Mouse (Mus musculus) liver, postnatal 0 days (tissue): ENCODE data around the gene Ugt1a8. TPM values are rescaled to one million over a fixed set of nuclear protein-coding genes. Genes with fewer than 3 reads are reported as not detected.

Experiments used
- ATAC-seq: fragments of 200-750 bp; cut with Nextera tagmentation; 2 replicates; pipeline ENCODE4 v1.8.0; 2017; ENCODE audit warnings: mild to moderate bottlenecking, moderate library complexity
- DNase-seq: peaks from one replicate; pipeline ENCODE4 v3.0.0-alpha.2; 2016
- H3K27ac ChIP-seq: fragments of 300-500 bp; sonication (generic); 2 replicates; pipeline ENCODE4 v1.5.1; 2014; ENCODE audit warnings: antibody characterized with exemption, moderate library complexity, mild to moderate bottlenecking, low read depth
- H3K27me3 ChIP-seq: fragments of 300-500 bp; sonication (generic); 2 replicates; pipeline ENCODE4 v1.6.1; 2014; ENCODE audit warnings: low read length, control low read depth, mixed read lengths; ENCODE audit not compliant: insufficient read depth
- H3K36me3 ChIP-seq: fragments of 300-500 bp; sonication (generic); replicated peaks from 2 replicates; pipeline ENCODE4 v1.6.1; 2014; ENCODE audit warnings: mild to moderate bottlenecking, control low read depth, low read length, moderate library complexity, mixed read lengths; ENCODE audit not compliant: insufficient read depth
- H3K4me1 ChIP-seq: fragments of 300-500 bp; sonication (generic); 2 replicates; pipeline ENCODE4 v1.6.1; 2014; ENCODE audit warnings: antibody characterized with exemption, mild to moderate bottlenecking, control low read depth; ENCODE audit not compliant: insufficient read depth
- H3K4me2 ChIP-seq: fragments of 300-500 bp; sonication (generic); 2 replicates; pipeline ENCODE4 v1.6.1; 2014; ENCODE audit warnings: low read depth, mild to moderate bottlenecking, low read length, moderate library complexity, mixed read lengths
- H3K4me3 ChIP-seq: fragments of 300-500 bp; sonication (generic); 2 replicates; pipeline ENCODE4 v1.5.1; 2014; ENCODE audit warnings: low read depth, low read length
- H3K9ac ChIP-seq: fragments of 300-500 bp; sonication (generic); replicated peaks from 2 replicates; pipeline ENCODE4 v1.6.1; 2014; ENCODE audit warnings: mild to moderate bottlenecking, moderate library complexity
- H3K9me3 ChIP-seq: fragments of 300-500 bp; sonication (generic); 2 replicates; pipeline ENCODE4 v1.6.1; 2016; ENCODE audit warnings: mild to moderate bottlenecking, control low read depth, low read length, mixed read lengths
- CTCF ChIP-seq: sonication (generic); IDR thresholded peaks from 2 replicates; pipeline ENCODE4 v1.5.1; 2016; ENCODE audit warnings: antibody characterized with exemption, low read depth
- EP300 ChIP-seq: IDR thresholded peaks from 2 replicates; pipeline ENCODE4 v1.6.1; 2016; ENCODE audit warnings: antibody characterized with exemption, low read depth, mild to moderate bottlenecking
- WGBS: fragments of 180-500 bp; shearing (Covaris S2); extraction: QIAGEN DNeasy Blood & Tissue Kit; methylation state at CpG from one replicate; pipeline ENCODE4 v1.1.7; 2014; ENCODE audit not compliant: insufficient replicate concordance; 5-methylcytosine and 5-hydroxymethylcytosine counted together
- polyA plus RNA-seq: library from polyadenylated mRNA; unstranded; fragments of >200 nt; fragmentation: Nextera tagmentation; extraction: Ambion mirVana; gene quantifications from 2 replicates; pipeline ENCODE4 v1.2.1, GENCODE M21; 2015

Ugt1a8 gene
- polyA plus RNA-seq, 1 experiment from 2014 or later, result not detected

DNA sequence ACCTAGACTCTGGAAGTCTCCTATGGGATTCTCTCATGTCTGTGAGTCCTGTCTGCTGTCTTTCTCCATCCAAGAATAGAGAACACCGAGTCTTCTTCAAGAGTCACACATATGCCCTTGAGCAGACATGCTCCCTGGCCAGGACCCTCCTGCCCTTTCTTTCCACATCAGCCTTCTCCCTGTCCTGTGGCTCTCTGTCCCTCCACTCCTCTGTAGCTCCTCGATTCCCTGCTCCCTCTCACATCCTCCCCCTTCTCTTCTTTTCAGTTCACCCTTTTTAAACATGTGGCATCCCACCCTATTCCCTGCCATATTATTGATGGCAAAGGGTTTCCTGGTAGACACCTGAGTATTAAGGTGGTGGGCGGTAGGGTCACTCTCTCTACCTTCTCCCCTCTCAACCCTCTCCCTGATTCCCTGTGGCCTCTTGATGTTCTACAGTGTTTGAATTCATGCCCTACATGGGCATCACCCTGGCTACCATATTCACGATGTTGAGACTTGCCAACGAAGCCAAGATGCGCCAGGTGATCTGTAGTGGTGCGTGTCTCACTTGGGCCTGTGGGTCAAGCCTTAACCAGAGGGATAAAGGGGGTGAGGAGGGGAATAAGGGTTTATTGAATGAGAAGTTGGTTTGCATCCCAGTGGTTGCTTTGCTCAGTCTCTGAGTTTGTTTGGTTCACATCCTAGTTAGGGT, 144.3 kb downstream of the Ugt1a8 start:
- Histone ChIP-seq H3K36me3 (no peaks in the 10 kb centered on the region), H3K27me3 (no peaks in the 10 kb centered on the region), H3K4me3 (no peak overlapping the region), H3K9ac (no peak overlapping the region), H3K4me1 (no peaks in the 10 kb centered on the region), H3K27ac (no peak overlapping the region), H3K9me3 (peaks cover 21% of the 10 kb centered on the region), H3K4me2 (no peak overlapping the region)
- TF ChIP-seq EP300, result no peak
- TF ChIP-seq CTCF, result no peak
- WGBS, result 58% methylated on average over 7 of the region's 7 CpGs
- ATAC-seq (no peak), DNase-seq (no peak)

DNA sequence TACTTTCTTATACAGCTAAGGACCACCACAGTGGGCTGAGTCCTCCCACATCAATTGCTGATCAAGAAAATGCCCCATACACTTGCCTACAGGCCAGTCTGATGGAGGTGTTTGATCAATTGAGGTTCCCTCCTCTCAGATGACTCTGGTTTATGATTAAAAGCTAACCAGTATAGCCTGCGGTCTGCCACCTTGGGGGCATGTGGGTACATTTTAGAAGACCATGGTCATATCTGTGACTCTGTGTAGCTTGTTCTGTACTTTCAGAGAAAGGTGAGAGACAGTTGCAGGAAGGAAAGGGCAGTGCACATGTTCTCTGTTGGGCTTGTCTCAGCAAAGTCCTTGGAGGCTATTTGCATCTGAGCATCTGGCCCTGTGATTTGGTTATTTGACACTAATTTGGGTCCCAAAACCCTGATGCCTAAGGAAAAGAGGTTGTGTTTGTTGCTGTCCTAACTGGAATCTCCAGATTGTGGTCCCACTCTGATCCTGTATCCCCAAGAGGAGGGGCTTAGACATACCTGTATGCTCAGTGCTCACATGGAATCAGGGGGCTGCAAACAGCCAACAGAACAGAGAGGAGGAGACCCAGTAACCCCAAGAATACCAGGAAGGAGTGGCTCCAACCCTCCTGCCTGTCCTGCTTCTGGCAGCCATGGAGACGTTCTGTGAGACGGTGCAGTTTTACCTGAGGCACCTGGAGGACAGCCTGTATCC, 145.2 kb downstream of the Ugt1a8 start:
- peaks cover 22% of the 10 kb centered on the region for H3K9me3 ChIP-seq
- no peak for ATAC-seq

DNA sequence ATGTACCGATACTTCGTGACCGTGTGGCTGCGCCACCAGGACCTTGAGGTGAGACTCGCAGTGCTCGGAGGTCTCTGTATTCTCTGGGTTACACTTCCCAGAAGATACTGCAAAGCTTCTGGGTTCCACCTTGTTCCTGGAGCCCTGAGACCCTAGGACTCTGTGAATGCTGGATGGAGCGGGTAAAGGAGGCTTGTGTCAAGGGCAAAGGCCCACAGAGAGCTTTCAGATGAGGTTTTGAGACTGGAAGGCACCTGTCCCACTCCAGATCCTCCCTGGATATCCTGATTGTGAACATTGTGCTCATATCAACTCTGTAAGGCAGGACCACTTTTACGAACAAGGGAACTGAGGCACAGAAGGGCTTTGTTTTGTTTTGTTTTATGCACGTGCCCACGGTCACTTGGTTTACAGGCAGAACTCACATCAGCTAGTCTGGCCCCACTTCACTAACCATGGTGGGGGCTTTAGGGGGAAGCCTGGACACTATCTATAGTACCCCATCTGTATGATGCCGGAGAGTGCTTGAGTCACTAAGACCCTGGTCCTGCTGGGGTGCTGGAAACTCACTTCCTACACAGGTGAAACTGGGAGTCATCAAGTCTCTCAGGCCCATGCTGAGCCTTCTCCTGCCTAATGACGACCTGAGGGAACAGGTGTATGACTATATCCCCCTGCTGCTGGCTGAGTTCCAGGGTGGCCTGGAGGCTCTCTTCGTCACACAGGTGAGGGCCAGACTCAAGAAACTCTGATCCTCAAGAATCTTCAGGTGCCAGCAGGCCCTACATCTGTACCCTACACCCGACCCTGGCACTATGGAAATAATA, 146.0 kb downstream of the Ugt1a8 start:
- Histone ChIP-seq H3K36me3 (no peaks in the 10 kb centered on the region), H3K27ac (no peak overlapping the region), H3K4me2 (no peak overlapping the region), H3K9ac (no peak overlapping the region), H3K27me3 (no peaks in the 10 kb centered on the region), H3K4me3 (no peak overlapping the region), H3K4me1 (no peaks in the 10 kb centered on the region; the same call in 1 of the 2 replicates), H3K9me3 (peaks cover 21% of the 10 kb centered on the region)
- ATAC-seq (no peak), DNase-seq (no peak)
- TF ChIP-seq CTCF, result no peak
- TF ChIP-seq EP300, result no peak
- 62% methylated on average over 14 of the region's 14 CpGs for WGBS

More for the DNA sequence above, 145.2 kb downstream of the Ugt1a8 start:
- Histone ChIP-seq H3K4me3 (no peak overlapping the region), H3K27me3 (no peaks in the 10 kb centered on the region), H3K36me3 (no peaks in the 10 kb centered on the region), H3K4me1 (no peaks in the 10 kb centered on the region; the same call in 1 of the 2 replicates), H3K9ac (no peak overlapping the region), H3K4me2 (no peak overlapping the region), H3K27ac (no peak overlapping the region)
- 42% methylated on average over 3 of the region's 3 CpGs for WGBS
- no peak for DNase-seq
- TF ChIP-seq CTCF (no peak), EP300 (no peak)

DNA sequence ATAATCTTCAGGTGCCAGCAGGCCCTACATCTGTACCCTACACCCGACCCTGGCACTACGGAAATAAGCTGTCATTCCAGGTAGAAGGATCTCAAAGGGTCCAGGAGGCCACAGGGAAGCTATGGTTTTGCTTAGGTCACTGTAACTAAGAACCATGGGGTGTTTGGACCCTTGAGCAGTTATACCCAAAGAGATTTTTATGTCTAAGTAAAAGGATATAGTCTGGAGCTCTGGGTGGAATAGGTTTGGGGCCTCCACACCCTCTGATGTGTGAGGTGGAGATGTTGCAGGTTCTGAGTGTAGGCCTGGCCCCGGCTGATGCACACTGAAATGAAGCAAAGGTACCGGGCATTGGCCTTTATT, 146.6 kb downstream of the Ugt1a8 start:
- Histone ChIP-seq H3K9ac (no peak overlapping the region), H3K27ac (no peak overlapping the region), H3K4me2 (no peak overlapping the region), H3K36me3 (no peaks in the 10 kb centered on the region), H3K4me3 (no peak overlapping the region), H3K9me3 (peaks cover 25% of the 10 kb centered on the region), H3K4me1 (no peaks in the 10 kb centered on the region; the same call in 1 of the 2 replicates), H3K27me3 (no peaks in the 10 kb centered on the region)
- DNase-seq (no peak), ATAC-seq (no peak)
- 54% methylated on average over 4 of the region's 4 CpGs for WGBS
- TF ChIP-seq CTCF (no peak), EP300 (no peak)

DNA sequence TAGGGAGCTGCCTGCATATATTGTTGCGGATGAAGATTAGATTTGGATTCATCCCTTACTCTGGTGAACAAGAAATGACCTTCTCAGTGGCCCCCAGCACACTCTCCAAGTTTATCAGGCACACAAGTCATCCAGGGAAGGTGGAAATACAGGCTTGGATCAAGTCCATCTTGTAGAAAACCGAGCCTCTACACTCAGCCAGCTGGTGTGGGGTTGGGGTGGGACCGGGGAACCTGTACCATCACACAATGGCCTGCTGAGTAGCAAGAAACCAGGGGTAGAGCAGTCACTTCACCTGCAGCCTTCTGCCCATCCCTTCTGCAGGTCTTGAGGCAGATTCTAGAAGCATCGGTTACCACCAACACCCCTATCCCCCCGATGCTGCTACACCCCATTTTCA, 147.0 kb downstream of the Ugt1a8 start:
- Histone ChIP-seq H3K4me2 (no peak overlapping the region), H3K36me3 (no peaks in the 10 kb centered on the region), H3K4me1 (no peaks in the 10 kb centered on the region; the same call in 1 of the 2 replicates), H3K27ac (no peak overlapping the region), H3K4me3 (no peak overlapping the region), H3K9ac (no peak overlapping the region), H3K9me3 (peaks cover 29% of the 10 kb centered on the region), H3K27me3 (no peaks in the 10 kb centered on the region)
- no peak for DNase-seq
- TF ChIP-seq CTCF (no peak), EP300 (no peak)
- 41% methylated on average over 5 of the region's 5 CpGs for WGBS
- ATAC-seq, result no peak
